Mouse (Mus musculus) heart, postnatal 14 days (tissue): Measurements from ENCODE around the gene Usp45. TPM values are rescaled to one million over a fixed set of nuclear protein-coding genes. Genes with fewer than 3 reads are reported as not detected.
"Not testable (repeated sequence)": the region's sequence is repeated elsewhere in the genome, so short reads cannot be mapped to it uniquely, and the experiment has no call there.

Source experiments
- DNase-seq, 2 experiments: peaks; one replicate each; pipeline ENCODE4 v3.0.0; 2021 to 2022
- intact Hi-C: fragments of 180-260 bp; cut with DNase I; formaldehyde crosslinking; loops from one replicate; pipeline ENCODE4 v1.15.1; 2025
- long read RNA-seq, 2 experiments: library from polyadenylated mRNA; stranded (forward); transcript quantifications; one replicate each; pipeline ENCODE4 v2.0.0; 2021
- total RNA-seq, 2 experiments: library from RNA; stranded (reverse); gene quantifications; 2 replicates each; pipeline ENCODE4 v1.2.3; 2021

Gene Usp45
- total RNA-seq: 10 to 100 TPM; 12.6 to 17.1 TPM
- long read RNA-seq, experiment 1, full-length matches to known transcripts: 1 of 3 reads
- long read RNA-seq, experiment 1, partial matches to known transcripts: 1 of 3 reads
- long read RNA-seq, experiment 1, other reads (novel, unspliced or antisense): 1 of 3 reads
- long read RNA-seq, experiment 2, partial matches to known transcripts: 0 of 1 reads
- long read RNA-seq, experiment 2, other reads (novel, unspliced or antisense): 0 of 1 reads

- intact Hi-C loops: no loop called here
- peak; percentile 76 to 82 for DNase-seq
Measured at GRCm38 (mm10) chr4:21766863-21767304, at the start of gene Usp45, which contains the start of gene Tstd3. TSS of gene Usp45 (plus strand) at chr4:21767156. TSS of gene Tstd3 (minus strand) at chr4:21767212.

DNA sequence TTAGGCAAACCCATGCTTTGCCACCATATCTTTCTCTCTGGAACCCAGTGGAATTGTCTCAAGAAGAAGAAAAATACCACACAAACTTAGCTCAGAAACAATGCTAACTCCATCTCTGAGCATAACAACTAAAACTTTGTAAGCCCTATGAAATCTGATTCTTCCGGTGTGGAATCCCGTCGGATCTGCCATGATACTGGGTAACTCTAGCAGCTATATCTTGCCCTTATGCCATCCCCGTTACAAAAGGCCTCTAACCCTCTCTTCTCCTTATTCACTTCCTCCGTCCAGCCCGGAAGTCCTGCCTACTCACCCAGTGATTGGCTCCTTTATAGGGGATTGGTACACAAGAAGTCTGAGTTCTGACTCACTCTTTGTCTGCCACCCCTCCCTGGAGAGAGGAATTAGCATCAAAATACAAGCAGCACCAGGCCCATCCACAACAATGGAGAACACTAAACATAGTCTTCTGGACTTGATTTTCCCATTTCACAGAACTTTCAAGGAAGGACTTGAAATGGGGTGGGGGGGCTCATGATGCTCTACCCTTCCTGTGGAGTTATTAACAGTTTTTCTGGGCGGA is 44.1 kb upstream of the Usp45 start:
- intact Hi-C loops: no loop called here

GRCm38 (mm10) chr4:21726912-21727614 is 39.9 kb upstream of the Usp45 start:
- intact Hi-C loops: loop anchor here (5.0 kb wide), 2 partner anchors 50 to 85 kb away; no protein-coding TSS in a partner anchor

More for the DNA sequence above, 44.1 kb upstream of the Usp45 start:
- DNase-seq: no peak

DNA sequence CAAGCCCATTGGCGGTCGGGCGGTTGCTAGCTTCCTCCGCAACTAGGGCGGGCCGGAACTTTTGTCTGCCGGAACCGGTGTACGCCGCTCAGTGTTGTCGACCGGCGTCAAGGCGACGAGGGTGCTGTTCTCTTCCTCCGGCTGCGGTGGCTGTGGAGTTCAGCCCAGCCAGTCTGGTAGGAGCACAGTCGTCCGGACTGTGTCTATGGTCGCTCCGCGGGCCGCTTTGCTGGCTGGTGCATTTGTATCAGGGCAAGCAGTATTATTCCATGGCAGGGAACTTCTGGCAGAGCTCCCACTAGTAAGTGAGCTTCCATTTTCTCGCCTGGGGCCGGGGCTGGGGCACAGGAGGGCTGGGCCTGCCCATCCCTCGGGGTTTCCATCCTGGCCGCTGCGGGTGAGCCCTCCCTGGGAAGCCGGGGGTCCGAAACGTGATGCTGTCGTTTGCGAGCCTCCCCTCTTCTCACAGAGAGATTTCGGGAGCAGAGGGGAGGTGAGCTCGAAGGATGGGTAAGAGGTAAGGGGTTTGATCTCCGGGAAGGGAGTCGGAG is 39.3 kb upstream of the Usp45 start, which contains the start of gene Ccnc:
Gene Ccnc, plus strand, starts transcription at position 87 of the 551 bp plus-strand sequence.
- intact Hi-C loops: loop anchor here (5.0 kb wide), 2 partner anchors 50 to 85 kb away; no protein-coding TSS in a partner anchor

More at GRCm38 (mm10) chr4:21726912-21727614, 39.9 kb upstream of the Usp45 start:
- peak; percentile 9 to 33 for DNase-seq

GRCm38 (mm10) chr4:21739169-21739568 is 27.8 kb upstream of the Usp45 start:
- no peak for DNase-seq
- intact Hi-C loops: no loop called here

More for the DNA sequence above, 39.3 kb upstream of the Usp45 start, which contains the start of gene Ccnc:
- DNase-seq: peak; percentile 91 to 92

GRCm38 (mm10) chr4:21744142-21744541 is 22.8 kb upstream of the Usp45 start:
- DNase-seq, intact Hi-C loops: not testable (repeated sequence)

DNA sequence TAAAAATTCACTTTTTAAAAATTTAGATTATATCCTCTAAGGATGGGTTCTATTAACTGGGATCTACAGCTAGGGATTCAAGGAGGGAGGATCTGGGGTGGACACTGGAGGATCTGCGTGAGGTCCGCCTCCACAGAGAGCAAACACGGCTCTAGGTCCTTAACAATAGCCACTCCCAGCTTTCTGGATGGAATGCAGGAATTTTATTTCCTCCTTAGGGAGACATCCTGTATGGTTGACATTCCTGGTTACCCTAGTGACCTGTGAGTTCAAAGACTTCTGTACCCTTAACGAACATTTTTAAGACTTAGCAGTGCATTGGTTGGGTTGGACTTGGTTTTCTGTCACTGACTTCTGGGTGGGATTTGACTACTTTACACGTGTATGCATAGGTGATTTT is 21.2 kb upstream of the Usp45 start:
- intact Hi-C loops: no loop called here

GRCm38 (mm10) chr4:21755123-21755789 is 11.7 kb upstream of the Usp45 start:
- DNase-seq: no peak
- intact Hi-C loops: no loop called here

More for the DNA sequence above, 21.2 kb upstream of the Usp45 start:
- no peak for DNase-seq

DNA sequence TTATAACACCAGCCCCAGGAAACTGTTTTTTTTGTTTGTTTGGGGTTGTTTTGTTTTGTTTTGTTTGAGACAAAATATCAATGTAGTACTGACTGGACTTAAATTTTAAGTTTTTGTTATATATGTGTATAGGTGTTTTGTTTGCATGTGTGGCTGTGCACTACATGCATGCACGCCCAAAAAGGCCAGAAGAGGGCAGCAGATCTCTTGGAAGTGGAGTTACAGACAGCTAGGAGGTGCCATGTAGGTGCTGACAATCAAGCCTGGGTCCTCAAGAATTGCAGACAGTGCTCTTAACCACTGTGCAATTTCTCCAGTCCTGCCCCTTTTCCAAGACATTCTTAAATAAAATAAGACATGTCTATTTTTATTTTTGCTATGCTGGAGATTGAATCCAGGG is 8.1 kb upstream of the Usp45 start:
- no peak for DNase-seq
- intact Hi-C loops: no loop called here

DNA sequence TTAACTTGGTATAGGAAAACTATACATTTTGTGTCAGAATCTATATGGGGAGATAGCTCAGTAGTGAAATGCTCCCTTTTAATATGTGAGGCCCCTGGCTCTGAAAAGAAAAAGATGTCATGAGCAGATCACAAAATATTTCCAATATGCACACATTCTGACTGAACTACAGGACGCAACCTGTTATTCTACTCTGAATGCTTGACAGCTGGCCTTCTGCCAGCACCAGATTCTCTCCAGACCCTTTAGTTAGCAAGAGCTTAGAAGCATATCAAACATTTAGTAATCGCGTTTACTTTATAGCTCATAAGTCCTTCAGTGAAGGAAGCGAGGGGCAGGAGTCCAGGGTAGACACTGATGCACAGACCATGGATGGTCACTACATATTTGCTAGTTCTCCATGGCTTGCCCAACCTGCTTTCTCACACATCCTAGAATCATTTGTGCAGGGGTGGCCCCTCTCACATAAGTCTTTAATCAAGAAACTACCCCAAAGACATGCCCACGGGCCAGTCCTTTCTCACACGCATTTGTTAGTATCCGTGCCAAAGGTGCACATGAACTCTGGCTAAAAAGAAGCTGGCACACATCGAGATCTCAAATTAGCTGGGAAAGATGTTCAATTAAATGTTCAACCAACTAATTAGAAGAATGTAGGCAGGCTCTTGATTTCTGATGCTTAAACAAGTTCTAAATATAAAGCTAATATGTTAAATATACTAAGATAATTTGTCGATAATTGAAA is 5.4 kb upstream of the Usp45 start:
- intact Hi-C loops: no loop called here
- no peak for DNase-seq

DNA sequence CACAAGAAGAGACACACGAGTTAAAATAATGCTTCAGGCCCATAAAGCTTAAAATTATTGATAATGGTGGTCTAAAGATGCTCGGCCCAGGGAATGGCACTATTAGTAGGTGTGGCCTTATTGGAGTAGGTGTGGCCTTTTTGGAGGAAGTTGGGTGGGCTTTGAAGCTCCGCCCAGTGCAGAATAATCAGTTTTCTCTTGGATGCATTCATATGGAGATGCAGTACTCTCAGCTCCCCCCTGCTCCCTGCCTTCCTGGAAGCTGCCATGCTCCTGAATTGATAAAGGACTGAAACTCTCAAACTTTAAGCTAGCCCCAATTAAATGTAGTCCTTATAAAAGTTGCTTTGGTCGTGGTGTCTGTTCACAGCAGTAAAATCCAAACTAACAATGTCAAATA is 3.1 kb upstream of the Usp45 start:
- intact Hi-C loops: no loop called here
- DNase-seq: no peak

DNA sequence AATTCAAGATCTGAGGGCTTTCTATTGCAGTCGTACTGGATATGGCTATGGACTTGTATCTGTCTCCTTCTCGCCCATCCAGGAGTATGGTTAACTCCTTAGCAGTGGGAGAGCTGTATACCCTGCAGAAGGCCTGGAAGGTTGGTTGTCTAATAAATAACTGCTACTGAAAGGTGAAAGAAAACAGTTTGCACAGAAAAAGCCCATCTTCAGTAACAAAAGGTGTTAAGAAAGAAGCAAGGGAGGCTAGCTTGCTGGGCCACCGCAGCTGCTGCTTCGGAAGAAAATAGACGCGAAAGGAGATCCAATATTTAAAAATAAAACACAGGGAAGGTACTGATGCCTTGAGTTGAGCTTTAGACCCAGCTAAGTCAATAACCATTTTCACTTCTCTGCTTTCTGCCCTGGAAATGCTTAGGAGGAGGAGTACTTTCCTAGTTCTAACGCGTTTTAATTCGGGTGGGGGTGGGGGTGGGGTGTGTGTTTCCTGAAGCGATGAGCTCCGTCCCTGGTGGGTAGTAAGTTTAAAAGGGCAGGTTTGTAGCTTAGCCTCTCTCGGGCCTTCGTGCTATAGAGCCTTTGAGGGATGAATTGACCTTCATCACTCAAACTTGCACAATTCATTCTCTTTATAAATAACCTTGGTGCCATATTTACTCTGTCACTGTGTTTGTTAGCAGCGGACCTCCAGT is 639 bp upstream of the Usp45 start:
- intact Hi-C loops: no loop called here
- no peak for DNase-seq

GRCm38 (mm10) chr4:21771064-21771463 is 4.1 kb downstream of the Usp45 start:
- intact Hi-C loops: no loop called here
- no peak for DNase-seq

- no peak for DNase-seq
- intact Hi-C loops: no loop called here
Measured at GRCm38 (mm10) chr4:21772306-21772705, 5.3 kb downstream of the Usp45 start.

GRCm38 (mm10) chr4:21776091-21776945 is 9.4 kb downstream of the Usp45 start:
- intact Hi-C loops: loop anchor here (5.0 kb wide), 1 partner anchor 49 kb away; the partner anchor contains the start of gene Ccnc
- DNase-seq: peak; percentile 93 to 94

DNA sequence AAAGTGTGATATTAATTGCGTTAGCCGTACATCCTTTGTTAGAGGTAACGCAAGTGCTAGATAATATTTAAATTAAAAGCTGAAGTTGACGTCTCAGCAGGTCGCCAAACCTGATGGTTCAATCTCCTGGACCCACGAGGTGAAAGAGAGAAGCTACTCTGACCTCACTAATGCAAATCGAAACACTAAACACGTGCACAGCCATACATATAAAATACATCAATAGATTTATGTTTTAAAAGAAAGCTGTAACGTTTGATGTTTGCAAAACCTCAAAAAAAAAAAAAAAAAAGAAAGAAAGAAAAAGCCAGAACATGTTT is 9.9 kb downstream of the Usp45 start:
- intact Hi-C loops: loop anchor here (5.0 kb wide), 1 partner anchor 50 kb away; the partner anchor contains the start of gene Ccnc
- no peak for DNase-seq

- intact Hi-C loops: no loop called here
Measured at GRCm38 (mm10) chr4:21780816-21781726, 14.1 kb downstream of the Usp45 start.

More at GRCm38 (mm10) chr4:21780816-21781726, 14.1 kb downstream of the Usp45 start:
- DNase-seq: no peak
